Mouse (Mus musculus) layer of hippocampus, adult 6 months (tissue): Measurements from ENCODE around the gene Tsr2. TPM values are rescaled to one million over a fixed set of nuclear protein-coding genes. Genes with fewer than 3 reads are reported as not detected.

Experiments used
- long read RNA-seq, 2 experiments: library from polyadenylated mRNA; unstranded; transcript quantifications; one replicate each; pipeline ENCODE4 v2.0.0; 2019 to 2020
- polyA plus RNA-seq: library from polyadenylated mRNA; unstranded; fragments of <200 nt; fragmentation: Nextera tagmentation; gene quantifications from 2 replicates; pipeline ENCODE4 v1.2.3, GENCODE M21; 2021

The Tsr2 gene
- polyA plus RNA-seq = 34.2 and 37.2 TPM in 2 replicates
- long read RNA-seq, experiment 1, transcript Tsr2-202 (5 exons, 3,796 nt) = major isoform, 54 of 90 reads
- long read RNA-seq, experiment 1, partial matches to known transcripts = 3 of 90 reads
- long read RNA-seq, experiment 1, other reads (novel, unspliced or antisense) = 28 of 90 reads
- long read RNA-seq, experiment 2, transcript Tsr2-201 (5 exons, 3,804 nt) = minor isoform, 26 of 196 reads
- long read RNA-seq, experiment 2, transcript Tsr2-202 (5 exons, 3,796 nt) = major isoform, 138 of 196 reads
- long read RNA-seq, experiment 2, partial matches to known transcripts = 7 of 196 reads
- long read RNA-seq, experiment 2, other reads (novel, unspliced or antisense) = 21 of 196 reads

DNA sequence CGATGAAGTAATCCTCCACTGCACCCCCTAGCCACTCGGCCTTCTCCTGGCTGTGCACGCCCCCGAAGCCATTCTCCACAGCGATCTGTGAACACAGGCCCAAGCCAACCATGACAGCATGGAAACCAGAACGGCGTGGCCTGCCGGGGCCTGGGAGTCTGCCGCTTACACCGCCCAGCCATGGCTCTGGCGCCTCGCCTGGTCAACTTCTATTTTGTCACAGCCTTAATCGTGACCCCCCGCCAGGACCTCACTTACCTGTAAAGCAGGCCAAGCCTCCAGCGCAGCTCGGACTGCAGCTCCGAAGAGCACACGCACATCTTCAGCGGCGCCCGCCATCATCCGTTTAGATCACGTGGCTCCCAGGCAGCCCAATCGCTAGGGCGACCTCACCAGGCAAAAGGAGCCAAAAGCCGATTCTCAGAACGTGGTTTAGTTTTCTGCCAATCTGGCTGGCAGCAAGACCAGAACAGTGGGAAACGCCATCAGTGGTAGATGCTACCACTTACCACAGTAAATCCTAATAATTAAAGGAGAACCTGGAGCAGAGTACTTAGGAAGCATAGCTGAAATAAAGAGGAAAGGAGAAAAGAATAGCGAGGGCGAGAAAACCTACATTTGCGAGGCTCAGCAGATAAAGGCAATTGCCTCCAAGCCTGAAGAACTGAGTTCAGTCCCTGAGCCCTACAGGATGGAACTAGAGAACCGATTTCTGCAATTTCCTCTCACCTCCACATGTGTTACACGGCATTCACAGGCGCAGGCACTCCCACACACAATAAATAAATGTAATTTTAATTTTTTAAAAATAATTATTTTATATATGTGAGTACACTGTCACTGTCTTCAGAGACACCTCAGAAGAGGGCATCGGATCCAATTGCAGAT lies at the start of gene Tsr2:
TSS of gene Tsr2 (minus strand) at position 373 of the 888 bp plus-strand sequence.

DNA sequence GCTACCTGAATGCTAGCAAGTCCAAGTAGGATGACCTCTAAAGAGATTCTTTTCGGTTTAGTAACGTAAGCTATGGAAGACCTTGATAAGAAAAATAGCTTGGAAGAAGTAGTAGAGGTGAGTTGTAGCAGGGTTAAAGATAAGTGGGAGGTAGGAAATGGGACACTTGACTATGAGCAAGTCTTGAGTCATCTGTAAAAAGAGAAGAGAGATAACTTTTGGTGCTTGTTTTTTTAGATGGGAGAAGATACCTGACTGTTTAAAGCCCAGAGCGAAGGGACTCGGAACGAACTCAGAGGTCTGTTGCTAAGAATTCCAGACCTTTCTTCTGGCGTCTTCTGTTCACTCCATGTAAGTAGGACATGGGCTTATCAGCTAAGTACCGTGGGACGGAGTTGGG lies 50.5 kb downstream of the Tsr2 start, which contains the start of gene Fgd1:
TSS of gene Fgd1 (plus strand) at position 301 of the 400 bp plus-strand sequence.

Other genes with a start within 250 kb of the Tsr2 start
- gene Gnl3l, start 79.2 kb downstream of the Tsr2 start, polyA plus RNA-seq = 73.9 and 88.5 TPM in 2 replicates
- gene Fgd1, start 50.4 kb downstream of the Tsr2 start, polyA plus RNA-seq = 2.3 and 2.6 TPM in 2 replicates
- 5.6 and 7.5 TPM in 2 replicates for gene Wnk3, start 101.5 kb upstream of the Tsr2 start, polyA plus RNA-seq
- 14.1 and 15.1 TPM in 2 replicates for gene Fam120c, start 247.6 kb upstream of the Tsr2 start, polyA plus RNA-seq